Mouse (Mus musculus): Measurements from ENCODE around the gene Nova1.

The Nova1 gene

GRCm38 (mm10) chr12:46818856-46819347 lies at the start of gene Nova1:
Gene Nova1 (minus strand): TSS chr12:46818929.
- DNase-seq (ENCODE audit: low spot score) = peak; percentile 75

- peak; percentile 95 for DNase-seq (ENCODE audit: low spot score)
Observed at GRCm38 (mm10) chr12:46819348-46820022, 756 bp upstream of the Nova1 start.

GRCm38 (mm10) chr12:46818021-46818855 lies 491 bp downstream of the Nova1 start:
- peak; percentile 72 for DNase-seq (ENCODE audit: low spot score)

DNA sequence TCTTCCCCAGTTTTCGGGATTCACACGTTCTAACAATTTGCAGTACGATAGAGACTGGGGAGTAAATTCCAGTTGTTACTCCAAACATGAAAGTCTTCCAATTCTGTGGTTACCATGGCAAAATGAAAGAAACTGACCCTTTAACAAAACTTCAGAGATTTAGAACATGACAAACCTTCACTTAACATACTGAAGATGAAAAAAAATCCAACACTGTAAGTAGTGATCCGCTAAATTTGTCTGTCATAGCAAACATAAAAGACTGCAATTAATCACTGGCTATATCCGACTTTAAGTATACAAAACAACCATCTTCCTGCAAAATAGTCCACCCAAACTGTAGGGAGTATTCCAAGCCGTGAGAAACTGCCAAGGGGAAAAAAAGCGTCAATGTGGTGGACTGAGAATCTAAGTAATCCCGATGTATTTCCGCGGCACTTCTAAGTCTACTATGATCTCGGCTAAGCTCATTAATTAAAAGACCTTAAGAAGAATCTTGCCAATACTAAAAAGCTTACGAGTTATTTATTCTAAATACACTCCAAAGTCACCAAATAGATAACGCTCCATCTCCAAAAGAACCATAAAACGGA lies 1.4 kb downstream of the Nova1 start:
- peak; percentile 59 for DNase-seq (ENCODE audit: low spot score)

GRCm38 (mm10) chr12:46816291-46816690 lies 2.4 kb downstream of the Nova1 start:
- peak; percentile 52 for DNase-seq (ENCODE audit: low spot score)

GRCm38 (mm10) chr12:46815697-46816096 lies 3.0 kb downstream of the Nova1 start:
- no peak for DNase-seq (ENCODE audit: low spot score)

DNA sequence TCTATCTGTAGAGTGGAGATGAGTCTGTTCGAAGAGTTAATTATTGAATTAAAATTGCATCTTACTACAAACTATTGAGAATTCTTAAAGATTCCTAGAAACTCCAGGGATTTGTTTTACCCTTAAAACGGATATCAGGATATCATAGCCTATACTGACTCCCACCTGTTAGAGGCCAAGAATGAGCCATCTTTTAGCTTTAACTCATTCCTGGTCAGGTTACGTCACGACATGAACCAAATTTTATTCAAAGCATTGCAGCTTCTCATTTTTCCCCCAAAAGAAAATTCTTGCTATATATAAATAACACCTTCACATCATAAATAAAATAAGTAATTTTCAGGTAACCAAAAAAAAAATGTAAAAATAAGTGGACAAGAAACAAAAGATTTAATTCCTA lies 3.9 kb downstream of the Nova1 start:
- DNase-seq (ENCODE audit: low spot score) = no peak

GRCm38 (mm10) chr12:46801311-46801710 lies 17.4 kb downstream of the Nova1 start:
- no peak for DNase-seq (ENCODE audit: low spot score)

DNA sequence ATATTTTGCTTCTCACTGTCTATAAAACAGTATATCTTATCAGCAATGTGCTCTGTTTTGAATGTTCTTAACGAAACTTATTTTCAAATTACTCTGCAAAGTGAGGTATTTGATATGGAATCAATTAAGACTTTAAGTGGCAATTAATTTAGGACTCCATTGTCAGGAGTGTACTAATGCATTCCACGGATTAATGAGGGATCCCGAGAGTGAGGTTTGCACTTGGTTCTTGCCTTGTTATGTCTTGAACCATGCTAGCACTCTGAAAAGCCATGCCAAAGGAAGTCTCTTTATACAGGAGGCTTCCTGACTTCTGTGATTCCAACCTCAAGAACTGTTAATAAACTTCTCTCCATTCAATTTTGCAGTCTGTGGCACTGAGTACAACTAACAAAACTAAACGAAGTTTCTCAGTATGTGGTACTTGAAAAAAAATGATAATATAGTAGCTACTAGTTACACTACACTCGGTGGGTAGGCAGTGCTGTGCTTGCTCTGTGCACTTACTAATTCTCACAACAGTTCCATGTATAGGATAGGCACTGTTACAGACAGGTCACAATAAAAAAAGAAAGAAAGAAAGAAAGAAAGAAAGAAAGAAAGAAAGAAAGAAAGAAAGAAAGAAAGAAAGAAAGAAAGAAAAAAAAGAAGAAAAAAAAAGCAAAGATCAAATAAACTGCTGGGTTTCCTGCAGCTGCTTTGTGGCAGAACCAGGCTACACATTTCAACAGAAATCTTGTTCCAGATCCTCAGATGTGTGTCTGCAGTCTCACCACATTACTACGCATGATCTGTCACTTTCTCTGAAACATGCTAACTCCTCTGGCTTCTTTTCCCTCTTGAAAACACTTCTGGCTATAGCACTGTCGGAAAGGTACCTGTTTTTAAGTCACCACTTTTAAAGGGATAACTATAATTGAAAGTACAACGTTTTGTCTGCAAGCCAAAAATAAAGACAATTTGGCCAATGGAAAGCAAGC lies 36.1 kb downstream of the Nova1 start:
- DNase-seq (ENCODE audit: low spot score) = no peak

DNA sequence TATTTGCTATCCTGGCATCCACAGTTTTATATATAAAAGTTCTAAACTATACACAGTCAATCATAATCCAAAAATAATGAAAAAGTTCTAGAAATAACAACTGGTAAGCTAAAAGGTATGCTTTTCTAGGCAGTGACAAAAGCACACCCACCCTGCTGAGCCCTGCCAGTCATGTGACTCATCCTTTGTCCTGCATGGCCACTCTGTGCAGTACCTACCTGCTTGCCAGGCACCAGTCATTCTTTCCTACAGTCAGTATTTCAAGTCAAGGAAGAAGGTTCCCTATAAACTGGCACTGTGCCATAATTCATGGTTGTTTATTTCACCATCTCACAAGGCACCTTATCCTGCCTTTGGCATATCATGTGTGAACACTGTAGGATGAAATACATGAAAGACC lies 37.2 kb downstream of the Nova1 start:
- DNase-seq (ENCODE audit: low spot score) = no peak

GRCm38 (mm10) chr12:46780983-46781382 lies 37.7 kb downstream of the Nova1 start:
- DNase-seq (ENCODE audit: low spot score) = no peak

- DNase-seq (ENCODE audit: low spot score) = no peak
Observed at GRCm38 (mm10) chr12:46759450-46759849, 59.3 kb downstream of the Nova1 start.

GRCm38 (mm10) chr12:46754325-46754848 lies 64.3 kb downstream of the Nova1 start:
- DNase-seq (ENCODE audit: low spot score) = no peak

DNA sequence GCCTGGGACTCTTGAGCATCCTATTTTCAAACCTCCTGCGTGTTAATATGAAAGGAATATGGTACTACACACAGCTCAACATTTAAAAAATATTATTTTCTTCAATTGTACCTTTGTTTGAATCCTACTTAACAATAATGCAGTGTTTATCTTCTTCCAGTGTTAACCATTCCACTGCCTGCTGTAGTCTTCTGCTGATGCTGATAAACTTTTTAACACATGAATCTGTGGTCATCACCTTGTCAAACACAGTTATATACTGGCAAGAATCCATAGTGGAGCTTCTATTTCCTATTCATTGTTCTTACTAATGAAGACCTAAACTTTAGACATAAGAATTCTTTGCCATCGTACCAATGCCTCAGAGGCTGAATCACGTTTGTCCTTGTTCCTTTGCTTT lies 65.6 kb downstream of the Nova1 start:
- no peak for DNase-seq (ENCODE audit: low spot score)

DNA sequence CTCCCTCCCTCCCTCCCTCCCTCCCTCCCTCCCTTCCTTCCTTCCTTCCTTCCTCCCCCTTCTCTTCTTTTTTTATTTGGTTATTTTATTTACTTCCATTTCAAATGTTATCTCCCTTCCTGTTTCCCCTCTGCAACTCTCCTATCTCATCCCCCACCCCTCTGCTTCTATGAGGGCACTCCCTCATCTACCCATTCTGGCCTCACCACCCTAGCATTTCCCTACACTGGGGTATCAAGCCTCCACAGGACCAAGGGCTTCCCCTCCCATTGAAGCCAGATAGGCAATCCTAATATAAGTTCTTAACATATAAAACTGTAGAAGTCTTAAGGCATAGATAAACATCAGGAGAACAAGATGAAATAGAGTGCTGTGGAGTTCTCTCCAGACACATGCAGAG lies 85.5 kb downstream of the Nova1 start:
- no peak for DNase-seq (ENCODE audit: low spot score)

GRCm38 (mm10) chr12:46731943-46732342 lies 86.8 kb downstream of the Nova1 start:
- no peak for DNase-seq (ENCODE audit: low spot score)

GRCm38 (mm10) chr12:46721914-46722313 lies 96.8 kb downstream of the Nova1 start:
- DNase-seq (ENCODE audit: low spot score) = peak; percentile 13

GRCm38 (mm10) chr12:46719076-46719475 lies 99.7 kb downstream of the Nova1 start:
- no peak for DNase-seq (ENCODE audit: low spot score)

DNA sequence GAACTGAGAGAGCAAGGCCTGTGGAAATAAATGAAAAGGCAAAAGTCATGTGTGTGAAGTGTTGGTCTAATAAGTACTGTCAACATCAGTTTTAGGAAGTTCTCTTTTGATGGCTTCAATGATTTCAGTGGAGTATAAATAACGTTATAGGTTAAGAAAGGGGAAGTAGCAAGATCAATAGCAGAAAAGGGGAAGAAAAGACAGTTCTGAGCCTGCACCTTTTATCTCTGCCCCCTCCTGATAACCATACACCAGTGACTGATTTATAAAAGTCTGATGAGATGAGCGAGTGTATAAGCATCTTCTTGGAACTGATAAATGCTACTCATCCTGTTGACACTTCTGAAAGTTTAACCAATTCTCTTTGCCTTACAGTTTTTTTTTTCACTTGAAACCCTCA lies 108.6 kb downstream of the Nova1 start:
- no peak for DNase-seq (ENCODE audit: low spot score)

- no peak for DNase-seq (ENCODE audit: low spot score)
Observed at GRCm38 (mm10) chr12:46709475-46709874, 109.3 kb downstream of the Nova1 start.

- DNase-seq (ENCODE audit: low spot score) = no peak
Observed at GRCm38 (mm10) chr12:46700202-46700601, 118.5 kb downstream of the Nova1 start.

All from embryo, embryonic 10.5 days (tissue).